Mouse (Mus musculus) erythroblast, embryonic 14.5 days (primary cell): ENCODE measurements around the gene Nol10.

ENCODE experiments used
- GATA1 ChIP-seq: IDR thresholded peaks from 2 replicates; pipeline ENCODE4 v1.6.1; 2012; ENCODE audit warnings: low read length, inconsistent platforms, mixed read lengths
- TAL1 ChIP-seq: IDR thresholded peaks from 3 replicates; pipeline ENCODE4 v1.6.1; 2012; ENCODE audit warnings: low read length, inconsistent platforms, mixed read lengths

DNA sequence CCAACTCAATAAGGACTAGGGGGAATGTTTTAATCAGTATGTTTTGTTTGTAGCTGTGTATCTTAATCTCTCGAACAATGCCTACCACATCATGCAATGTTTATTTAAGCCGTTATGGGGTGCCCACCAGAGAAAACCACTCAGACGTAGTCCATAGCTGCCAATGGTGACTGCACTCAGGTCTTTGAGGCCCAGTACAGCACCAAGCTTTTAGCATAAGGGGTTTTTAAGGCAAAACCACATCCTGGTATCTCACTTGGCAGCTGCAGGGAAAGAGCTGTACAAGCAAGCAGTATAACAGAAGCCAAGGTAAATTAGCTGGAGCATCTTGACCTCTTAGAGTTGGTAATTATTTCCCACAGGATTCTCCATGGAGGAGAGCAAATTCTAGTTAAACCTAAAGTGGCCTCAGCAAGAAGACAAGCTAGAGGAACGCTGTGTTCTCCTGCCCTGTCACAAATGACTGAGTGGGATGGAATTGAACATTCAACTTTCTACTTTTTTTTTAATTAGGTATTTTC lies 83.6 kb downstream of the Nol10 start:
- TF ChIP-seq GATA1 (no peak), TAL1 (no peak)
